Mouse (Mus musculus) hindbrain, embryonic 12.5 days (tissue): ENCODE measurements at regions not wholly inside any gene's neighbourhood (a gene's known extent, or its start where the extent isn't known, plus 50 kb on each side); places are given as distances from the start of the nearest gene placed in this dataset.

ENCODE experiments used
- ATAC-seq: fragments of 200-750 bp; cut with Nextera tagmentation; 2 replicates; pipeline ENCODE4 v1.8.0; 2017; ENCODE audit warnings: moderate TSS enrichment; ENCODE audit not compliant: low FRiP score
- H3K27ac ChIP-seq: fragments of 300-500 bp; sonication (generic); 2 replicates; pipeline ENCODE4 v1.5.1; 2016; ENCODE audit warnings: mild to moderate bottlenecking
- H3K27me3 ChIP-seq: fragments of 300-500 bp; sonication (generic); 2 replicates; pipeline ENCODE4 v1.6.1; 2016; ENCODE audit warnings: mild to moderate bottlenecking
- H3K36me3 ChIP-seq: fragments of 300-500 bp; sonication (generic); 2 replicates; pipeline ENCODE4 v1.6.1; 2016; ENCODE audit warnings: mild to moderate bottlenecking
- H3K4me1 ChIP-seq: fragments of 300-500 bp; sonication (generic); 2 replicates; pipeline ENCODE4 v1.6.1; 2016
- H3K4me2 ChIP-seq: fragments of 300-500 bp; sonication (generic); replicated peaks from 2 replicates; pipeline ENCODE4 v1.6.1; 2016; ENCODE audit warnings: mild to moderate bottlenecking
- H3K4me3 ChIP-seq: fragments of 300-500 bp; sonication (generic); 2 replicates; pipeline ENCODE4 v1.5.1; 2016; ENCODE audit warnings: mild to moderate bottlenecking
- H3K9ac ChIP-seq: fragments of 300-500 bp; sonication (generic); 2 replicates; pipeline ENCODE4 v1.6.1; 2016; ENCODE audit warnings: mild to moderate bottlenecking, moderate library complexity
- H3K9me3 ChIP-seq: fragments of 300-500 bp; sonication (generic); replicated peaks from 2 replicates; pipeline ENCODE4 v1.6.1; 2016; ENCODE audit warnings: mild to moderate bottlenecking
- WGBS: fragments of 180-500 bp; shearing (Covaris S2); methylation state at CpG from one replicate; pipeline ENCODE4 v1.1.7; 2016; 5-methylcytosine and 5-hydroxymethylcytosine counted together

- Histone ChIP-seq H3K36me3 (no peaks in the 10 kb centered on the region), H3K4me1 (no peaks in the 10 kb centered on the region), H3K27me3 (no peaks in the 10 kb centered on the region), H3K4me2 (no peak overlapping the region), H3K9ac (no peak overlapping the region), H3K27ac (no peak overlapping the region), H3K4me3 (no peak overlapping the region), H3K9me3 (no peaks in the 10 kb centered on the region)
- ATAC-seq = no peak
- WGBS = 42% methylated on average over 9 of the region's 9 CpGs
These were observed 2595.7 kb upstream of the Gm7489 start for GRCm38 (mm10) chr15:51288911-51289432.

DNA sequence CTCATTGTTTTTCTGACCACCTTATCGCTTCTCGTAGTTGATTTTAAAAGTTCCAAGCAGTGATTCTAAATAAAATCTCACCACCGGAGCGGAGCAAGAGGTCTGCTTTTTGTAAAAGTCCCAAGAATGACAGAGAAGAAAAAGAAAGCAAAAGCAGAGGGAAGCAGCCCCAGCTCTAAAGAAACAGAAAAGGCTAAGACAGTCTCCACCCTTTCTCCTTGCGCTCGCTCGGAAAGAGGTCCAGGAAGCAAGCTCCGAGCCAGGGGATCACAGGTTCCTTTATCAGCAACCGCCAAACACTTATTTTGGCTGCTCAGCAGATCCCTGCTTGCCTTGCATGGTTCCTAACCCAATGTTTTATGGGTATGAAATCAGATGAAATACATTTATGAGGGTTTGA, 2594.8 kb upstream of the Gm7489 start:
- Histone ChIP-seq H3K9me3 (no peaks in the 10 kb centered on the region), H3K4me3 (no peak overlapping the region), H3K4me1 (no peaks in the 10 kb centered on the region), H3K27me3 (no peaks in the 10 kb centered on the region), H3K27ac (no peak overlapping the region), H3K4me2 (no peak overlapping the region), H3K36me3 (no peaks in the 10 kb centered on the region), H3K9ac (no peak overlapping the region)
- ATAC-seq = no peak
- WGBS = 84% methylated on average over 9 of the region's 9 CpGs

- no peaks in the 10 kb centered on the region for H3K9me3 ChIP-seq
- no peak overlapping the region for H3K9ac ChIP-seq
- H3K27me3 ChIP-seq = no peaks in the 10 kb centered on the region
- no peak overlapping the region for H3K4me2 ChIP-seq
- no peak for ATAC-seq
- no peak overlapping the region for H3K27ac ChIP-seq
- H3K4me1 ChIP-seq = no peaks in the 10 kb centered on the region
- 97% methylated on average over 6 of the region's 6 CpGs for WGBS
- H3K36me3 ChIP-seq = no peaks in the 10 kb centered on the region
- no peak overlapping the region for H3K4me3 ChIP-seq
These were observed 2593.5 kb upstream of the Gm7489 start for GRCm38 (mm10) chr15:51291183-51291582.

- H3K9me3 ChIP-seq = no peaks in the 10 kb centered on the region
- H3K27ac ChIP-seq = no peak overlapping the region
- no peaks in the 10 kb centered on the region for H3K27me3 ChIP-seq
- no peak overlapping the region for H3K4me3 ChIP-seq
- H3K4me1 ChIP-seq = no peaks in the 10 kb centered on the region
- ATAC-seq = no peak
- no peak overlapping the region for H3K4me2 ChIP-seq
- H3K36me3 ChIP-seq = no peaks in the 10 kb centered on the region
- no peak overlapping the region for H3K9ac ChIP-seq
These were observed 2587.9 kb upstream of the Gm7489 start for GRCm38 (mm10) chr15:51296841-51297240.

DNA sequence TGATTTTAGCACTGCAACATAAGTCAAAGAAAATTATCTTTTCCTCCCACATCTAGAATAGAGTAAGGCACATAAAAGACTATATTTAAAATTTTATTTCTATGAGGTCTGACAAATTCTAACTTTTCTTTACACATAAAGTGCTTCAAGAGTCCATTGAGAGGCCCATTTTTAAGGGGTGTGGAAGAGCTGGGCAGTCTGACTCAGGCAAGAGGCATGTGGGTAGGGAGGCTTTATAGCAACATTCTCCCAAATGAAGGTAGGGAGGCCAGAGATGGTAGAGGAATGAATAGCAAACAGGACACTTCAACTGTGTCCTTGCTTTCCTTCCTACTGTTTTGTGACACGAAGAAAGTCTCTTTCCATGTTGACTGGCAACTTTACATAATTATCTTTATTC, 2566.6 kb upstream of the Gm7489 start:
- Histone ChIP-seq H3K27me3 (no peaks in the 10 kb centered on the region), H3K9ac (no peak overlapping the region), H3K36me3 (no peaks in the 10 kb centered on the region), H3K4me1 (no peaks in the 10 kb centered on the region), H3K9me3 (no peaks in the 10 kb centered on the region), H3K4me2 (no peak overlapping the region), H3K27ac (no peak overlapping the region), H3K4me3 (no peak overlapping the region)
- no peak for ATAC-seq
- WGBS = 80% methylated on average over 1 of the region's 1 CpGs

DNA sequence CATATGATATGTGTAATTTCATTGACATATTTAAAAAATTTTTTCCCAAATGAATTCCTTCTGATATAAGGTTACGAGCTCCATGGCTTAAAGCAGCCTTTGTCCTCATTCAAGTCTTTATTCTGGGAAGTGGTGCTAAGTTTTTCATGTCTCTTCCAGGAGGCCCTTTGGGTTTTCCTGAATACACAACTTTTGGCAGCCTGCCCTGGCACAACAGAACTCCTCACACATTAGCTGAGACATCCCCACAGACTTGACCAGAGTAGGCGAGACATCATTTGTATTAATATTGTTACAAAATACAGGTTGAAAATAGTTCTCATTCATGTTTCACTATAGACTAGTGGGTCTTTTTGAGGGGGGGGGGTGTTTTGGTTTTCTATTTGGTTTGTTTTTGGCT, 2565.9 kb upstream of the Gm7489 start:
- Histone ChIP-seq H3K27ac (no peak overlapping the region), H3K9ac (no peak overlapping the region), H3K4me1 (no peaks in the 10 kb centered on the region), H3K4me3 (no peak overlapping the region), H3K9me3 (no peaks in the 10 kb centered on the region), H3K27me3 (no peaks in the 10 kb centered on the region), H3K36me3 (no peaks in the 10 kb centered on the region), H3K4me2 (no peak overlapping the region)
- no peak for ATAC-seq
- WGBS = 91% methylated on average over 2 of the region's 2 CpGs

DNA sequence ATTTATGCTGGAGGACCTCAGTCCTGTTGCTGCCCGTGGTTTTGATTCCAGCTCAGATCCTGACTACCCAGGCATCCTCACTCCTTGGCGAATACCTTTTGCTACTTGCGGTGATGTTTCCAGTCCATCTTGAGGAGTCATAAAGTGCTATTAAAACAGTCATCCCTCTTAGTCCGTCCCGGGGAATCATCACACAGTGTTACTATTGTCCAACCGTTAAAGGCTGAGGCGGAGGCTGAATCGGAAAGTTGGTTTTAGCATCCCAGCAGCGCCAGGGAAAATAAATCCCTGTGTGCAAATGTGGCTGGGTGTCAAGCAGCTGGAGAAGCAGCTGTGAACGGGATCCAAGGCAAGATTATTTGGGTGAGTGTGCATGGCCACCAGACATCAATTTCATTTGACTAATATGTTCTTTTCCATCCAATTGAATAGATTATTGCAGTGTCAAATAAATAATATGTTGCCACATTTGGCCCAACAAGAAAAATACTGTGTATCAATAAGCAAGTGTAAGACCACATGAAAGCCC, 2564.3 kb upstream of the Gm7489 start:
- H3K27me3 ChIP-seq = no peaks in the 10 kb centered on the region
- no peaks in the 10 kb centered on the region for H3K4me1 ChIP-seq
- H3K4me2 ChIP-seq = no peak overlapping the region
- H3K4me3 ChIP-seq = no peak overlapping the region
- WGBS = 72% methylated on average over 10 of the region's 10 CpGs
- no peak overlapping the region for H3K9ac ChIP-seq
- ATAC-seq = no peak
- H3K9me3 ChIP-seq = no peaks in the 10 kb centered on the region
- no peak overlapping the region for H3K27ac ChIP-seq
- H3K36me3 ChIP-seq = no peaks in the 10 kb centered on the region

- no peaks in the 10 kb centered on the region for H3K9me3 ChIP-seq
- no peak overlapping the region for H3K27ac ChIP-seq
- H3K9ac ChIP-seq = no peak overlapping the region
- H3K4me3 ChIP-seq = no peak overlapping the region
- H3K4me2 ChIP-seq = no peak overlapping the region
- no peaks in the 10 kb centered on the region for H3K27me3 ChIP-seq
- H3K36me3 ChIP-seq = no peaks in the 10 kb centered on the region
- no peaks in the 10 kb centered on the region for H3K4me1 ChIP-seq
- WGBS = 70% methylated on average over 5 of the region's 5 CpGs
- no peak for ATAC-seq
These were observed 2561.4 kb upstream of the Gm7489 start for GRCm38 (mm10) chr15:51323284-51323683.

GRCm38 (mm10) chr15:51324211-51324610, 2560.5 kb upstream of the Gm7489 start:
- H3K4me2 ChIP-seq = no peak overlapping the region
- no peak overlapping the region for H3K4me3 ChIP-seq
- 75% methylated on average over 5 of the region's 5 CpGs for WGBS
- H3K36me3 ChIP-seq = no peaks in the 10 kb centered on the region
- H3K9me3 ChIP-seq = no peaks in the 10 kb centered on the region
- ATAC-seq = no peak
- no peaks in the 10 kb centered on the region for H3K4me1 ChIP-seq
- H3K9ac ChIP-seq = no peak overlapping the region
- H3K27ac ChIP-seq = no peak overlapping the region
- H3K27me3 ChIP-seq = no peaks in the 10 kb centered on the region

GRCm38 (mm10) chr15:51327702-51328101, 2557.0 kb upstream of the Gm7489 start:
- 68% methylated on average over 5 of the region's 5 CpGs for WGBS
- Histone ChIP-seq H3K9me3 (no peaks in the 10 kb centered on the region), H3K27me3 (no peaks in the 10 kb centered on the region), H3K4me3 (no peak overlapping the region), H3K4me1 (no peaks in the 10 kb centered on the region), H3K36me3 (no peaks in the 10 kb centered on the region), H3K4me2 (no peak overlapping the region), H3K9ac (no peak overlapping the region), H3K27ac (no peak overlapping the region)
- no peak for ATAC-seq

DNA sequence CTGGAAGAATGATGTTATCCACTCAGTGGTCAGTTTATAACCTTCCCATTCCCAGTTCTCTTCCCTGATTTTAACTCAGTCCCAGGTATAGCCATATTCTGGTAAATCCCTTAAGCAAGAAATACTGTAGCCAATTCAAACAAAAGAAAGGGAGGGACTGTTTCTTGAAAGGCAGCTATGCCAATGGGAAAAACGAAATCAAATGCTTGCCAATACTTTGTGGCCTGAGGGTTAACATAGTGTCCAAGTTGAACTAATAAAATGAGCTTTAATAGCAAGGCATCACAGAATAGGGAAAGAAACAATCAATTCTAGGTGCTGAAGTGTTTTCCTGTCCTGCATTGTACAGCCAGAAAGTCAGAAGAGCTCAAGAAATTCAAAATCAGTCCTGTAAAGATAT, 2548.3 kb upstream of the Gm7489 start:
- Histone ChIP-seq H3K4me2 (no peak overlapping the region), H3K27ac (no peak overlapping the region), H3K36me3 (no peaks in the 10 kb centered on the region), H3K27me3 (no peaks in the 10 kb centered on the region), H3K4me1 (no peaks in the 10 kb centered on the region), H3K4me3 (no peak overlapping the region), H3K9me3 (no peaks in the 10 kb centered on the region), H3K9ac (no peak overlapping the region)
- 73% methylated on average over 1 of the region's 1 CpGs for whole genome bisulfite sequencing
- no peak for ATAC-seq

GRCm38 (mm10) chr15:51346301-51346700, 2538.4 kb upstream of the Gm7489 start:
- Histone ChIP-seq H3K4me3 (no peak overlapping the region), H3K4me1 (no peaks in the 10 kb centered on the region), H3K9me3 (no peaks in the 10 kb centered on the region), H3K27ac (no peak overlapping the region), H3K36me3 (no peaks in the 10 kb centered on the region), H3K4me2 (no peak overlapping the region), H3K27me3 (no peaks in the 10 kb centered on the region), H3K9ac (no peak overlapping the region)
- no peak for ATAC-seq
- WGBS = 89% methylated on average over 4 of the region's 4 CpGs

DNA sequence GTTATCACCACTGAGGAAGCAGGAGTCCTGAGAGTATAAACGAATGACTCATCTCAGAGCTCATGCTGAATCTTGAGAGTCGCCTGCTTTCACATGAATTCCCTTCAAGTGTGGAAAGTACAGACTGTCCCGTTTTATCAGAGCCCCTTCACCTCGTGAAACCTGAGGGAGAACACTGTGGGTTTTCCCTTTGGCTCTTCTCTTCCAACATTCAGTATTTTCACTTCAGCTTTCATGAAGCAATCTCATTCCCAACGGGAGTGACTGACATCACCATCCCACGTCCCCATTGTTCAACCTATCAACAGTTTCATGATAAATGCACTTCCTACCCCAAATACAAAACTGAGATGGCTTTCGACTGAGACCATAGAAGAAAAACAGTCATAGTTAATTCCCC, 2521.3 kb upstream of the Gm7489 start:
- Histone ChIP-seq H3K9ac (no peak overlapping the region), H3K27ac (no peak overlapping the region), H3K27me3 (no peaks in the 10 kb centered on the region), H3K4me1 (no peaks in the 10 kb centered on the region), H3K4me2 (no peak overlapping the region), H3K4me3 (no peak overlapping the region), H3K36me3 (no peaks in the 10 kb centered on the region), H3K9me3 (no peaks in the 10 kb centered on the region)
- no peak for ATAC-seq
- 74% methylated on average over 7 of the region's 7 CpGs for WGBS
